Mouse (Mus musculus) forebrain, embryonic 11.5 days (tissue): ENCODE data around the gene Flot1. TPM values are rescaled to one million over a fixed set of nuclear protein-coding genes. Genes with fewer than 3 reads are reported as not detected.
A peak's percentile ranks its signal among the peaks of the same experiment; 100 is the strongest.

Experiments
- ATAC-seq: fragments of 200-750 bp; cut with Nextera tagmentation; replicated peaks from 2 replicates; pipeline ENCODE4 v1.8.0; 2017; ENCODE audit warnings: moderate TSS enrichment; ENCODE audit not compliant: low FRiP score
- DNase-seq: peaks from one replicate; pipeline ENCODE4 v3.0.0-alpha.2; 2017; ENCODE audit warnings: low spot score
- H3K27ac ChIP-seq: fragments of 300-500 bp; sonication (generic); 2 replicates; pipeline ENCODE4 v1.5.1; 2014; ENCODE audit warnings: low read depth, low read length
- H3K27me3 ChIP-seq: fragments of 300-500 bp; sonication (generic); 2 replicates; pipeline ENCODE4 v1.6.1; 2014; ENCODE audit warnings: mild to moderate bottlenecking, low read length, mixed read lengths; ENCODE audit not compliant: control insufficient read depth, insufficient read depth
- H3K36me3 ChIP-seq: fragments of 300-500 bp; sonication (generic); 2 replicates; pipeline ENCODE4 v1.6.1; 2014; ENCODE audit warnings: mild to moderate bottlenecking, low read length, moderate library complexity, mixed read lengths; ENCODE audit not compliant: control insufficient read depth, insufficient read depth
- H3K4me1 ChIP-seq: fragments of 300-500 bp; sonication (generic); replicated peaks from 2 replicates; pipeline ENCODE4 v1.6.1; 2014; ENCODE audit warnings: low read length, mixed read lengths; ENCODE audit not compliant: control insufficient read depth, insufficient read depth
- H3K4me2 ChIP-seq: fragments of 300-500 bp; sonication (generic); 2 replicates; pipeline ENCODE4 v1.6.1; 2014; ENCODE audit warnings: low read depth, mild to moderate bottlenecking, low read length, moderate library complexity, mixed read lengths; ENCODE audit not compliant: severe bottlenecking
- H3K4me3 ChIP-seq: fragments of 300-500 bp; sonication (generic); 2 replicates; pipeline ENCODE4 v1.5.1; 2014; ENCODE audit warnings: low read depth, low read length
- H3K9ac ChIP-seq: fragments of 300-500 bp; sonication (generic); 2 replicates; pipeline ENCODE4 v1.6.1; 2014; ENCODE audit warnings: low read length
- H3K9me3 ChIP-seq: fragments of 300-500 bp; sonication (generic); 2 replicates; pipeline ENCODE4 v1.6.1; 2016; ENCODE audit warnings: low read length, mixed read lengths; ENCODE audit not compliant: control insufficient read depth
- WGBS: fragments of 180-500 bp; shearing (Covaris S2); extraction: QIAGEN DNeasy Blood & Tissue Kit; methylation state at CpG from one replicate; pipeline ENCODE4 v1.1.7; 2014; 5-methylcytosine and 5-hydroxymethylcytosine counted together
- polyA plus RNA-seq: library from polyadenylated mRNA; unstranded; fragments of >200 nt; fragmentation: Nextera tagmentation; extraction: Ambion mirVana; gene quantifications from 2 replicates; pipeline ENCODE4 v1.2.1, GENCODE M21; 2014

Gene Flot1
- polyA plus RNA-seq, result 48.5 and 49.5 TPM in 2 replicates

DNA sequence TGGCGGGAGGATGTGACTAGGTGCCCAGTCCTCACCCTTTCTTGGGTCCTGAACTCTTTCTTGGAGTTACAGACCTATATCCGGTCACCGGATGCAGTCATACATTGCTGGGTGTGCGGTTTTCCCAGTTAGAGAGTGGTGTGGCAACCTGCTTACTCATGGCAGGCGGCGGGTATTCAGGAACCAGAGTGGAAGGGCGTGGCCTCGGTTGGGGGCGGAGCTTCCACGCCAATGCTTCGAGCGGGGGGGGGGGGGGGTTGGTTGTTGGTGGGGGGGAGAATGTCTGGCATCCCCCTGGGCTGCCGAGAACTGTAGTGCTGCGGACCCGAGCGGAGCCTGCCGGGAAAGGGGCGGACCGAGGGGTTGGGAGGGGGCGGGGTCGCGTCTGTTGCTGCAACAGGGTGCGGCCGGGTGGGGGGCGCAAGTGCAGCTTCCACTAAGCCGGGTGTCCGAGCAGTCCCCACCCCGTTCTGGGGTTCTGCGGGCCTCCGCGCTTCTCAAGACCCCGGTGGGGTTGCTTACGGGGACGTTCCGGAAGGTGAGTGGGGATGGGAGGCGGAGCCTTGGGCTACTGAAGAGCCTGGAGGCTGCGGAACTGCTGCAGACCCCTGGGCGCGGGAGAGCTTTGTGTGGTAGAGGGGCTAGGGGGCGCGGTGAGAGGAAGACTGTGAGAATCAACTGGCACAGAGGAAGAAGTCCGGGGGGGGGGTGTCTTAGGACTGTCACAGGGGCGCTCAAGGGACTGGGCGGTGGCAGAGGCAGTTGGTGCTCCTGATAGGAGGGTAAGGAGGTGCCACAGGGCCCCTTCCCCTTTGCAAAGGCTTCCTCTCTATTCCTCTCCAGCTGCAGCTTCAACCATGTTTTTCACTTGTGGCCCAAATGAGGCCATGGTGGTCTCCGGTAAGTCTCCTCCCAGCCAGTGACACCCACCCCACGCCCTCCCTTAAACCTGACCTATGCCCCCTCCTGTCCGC, at the start of gene Flot1:
TSS of gene Flot1 (plus strand) at position 267 of the 974 bp plus-strand sequence.
- peak; percentile 96 for DNase-seq
- Histone ChIP-seq H3K27me3 (no peaks in the 10 kb centered on the region), H3K36me3 (peaks cover 2% of the 10 kb centered on the region), H3K4me1 (peaks cover 12% of the 10 kb centered on the region; the same call in 1 of the 2 replicates), H3K9me3 (no peaks in the 10 kb centered on the region), H3K4me2 (peak within 1 kb of the TSS; percentile 94), H3K9ac (peak within 1 kb of the TSS; percentile 58), H3K4me3 (peak within 1 kb of the TSS; percentile 53), H3K27ac (peak within 1 kb of the TSS; percentile 55)
- peak; percentile 91 for ATAC-seq
- under 1% methylated on average over 43 of the region's 47 CpGs for WGBS

DNA sequence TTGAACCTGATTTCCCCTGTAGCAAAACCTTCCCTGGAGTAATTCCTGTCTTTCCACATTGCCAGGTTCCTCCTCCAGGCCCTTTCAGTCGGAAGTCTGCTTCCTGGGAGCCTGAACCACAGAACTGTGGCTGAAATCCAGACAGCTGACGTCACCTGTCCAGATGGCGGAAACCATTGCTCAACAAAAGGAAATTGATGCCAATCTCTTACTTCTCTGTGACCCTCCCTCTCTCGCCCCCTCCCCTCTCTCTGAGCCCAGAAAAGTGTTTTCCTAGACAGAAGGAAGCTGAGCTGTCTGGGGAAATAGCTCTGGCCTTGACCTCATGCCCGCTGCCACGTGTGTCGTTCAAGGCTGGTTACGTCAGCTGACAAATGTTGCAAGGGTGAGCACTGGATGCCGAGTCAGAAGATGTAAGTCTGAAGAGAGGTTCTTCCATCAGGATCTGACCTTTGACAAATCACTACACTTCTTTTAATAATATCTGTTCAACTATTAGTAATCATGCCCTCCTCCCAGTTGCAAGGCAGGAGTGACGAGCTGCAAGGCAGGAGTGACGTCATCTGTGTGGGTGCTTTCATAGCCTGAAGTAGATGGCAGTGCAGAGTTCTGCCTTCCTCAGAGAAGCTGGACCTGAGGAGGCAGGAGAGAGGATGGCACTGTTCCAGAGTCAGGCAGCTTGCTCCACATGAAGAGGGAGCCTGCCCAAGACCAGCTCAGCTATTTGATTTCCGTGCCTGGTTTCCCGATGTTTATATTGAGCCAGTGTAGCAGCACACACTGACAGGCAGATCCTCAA, 46.0 kb upstream of the Flot1 start:
- Histone ChIP-seq H3K36me3 (no peaks in the 10 kb centered on the region), H3K4me1 (no peaks in the 10 kb centered on the region), H3K4me3 (no peak overlapping the region), H3K27ac (no peak overlapping the region), H3K9me3 (no peaks in the 10 kb centered on the region), H3K9ac (no peak overlapping the region), H3K27me3 (no peaks in the 10 kb centered on the region), H3K4me2 (no peak overlapping the region)
- ATAC-seq (no peak), DNase-seq (no peak)
- 72% methylated on average over 13 of the region's 13 CpGs for WGBS

DNA sequence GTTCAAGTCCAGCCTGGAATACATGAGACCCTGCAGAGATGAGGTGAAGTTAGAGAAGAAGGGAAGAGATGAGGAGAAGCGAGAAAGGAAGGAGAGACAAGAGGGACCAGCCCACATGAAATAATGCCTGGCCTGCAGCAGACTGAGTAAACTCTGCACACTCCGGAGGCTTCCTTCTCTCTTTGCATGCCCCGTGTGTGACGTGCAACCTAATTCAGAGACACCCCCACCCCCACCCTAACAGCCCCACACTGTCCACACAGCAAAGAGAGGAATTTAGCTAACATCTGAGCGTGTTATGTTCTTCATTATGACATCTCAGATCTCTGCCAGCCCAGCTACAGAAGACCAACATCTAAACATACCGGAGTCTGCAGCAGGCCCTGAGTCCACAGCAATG, 44.1 kb upstream of the Flot1 start:
- WGBS, result 74% methylated on average over 6 of the region's 6 CpGs
- no peaks in the 10 kb centered on the region for H3K27me3 ChIP-seq
- no peaks in the 10 kb centered on the region for H3K9me3 ChIP-seq
- ATAC-seq (no peak), DNase-seq (no peak)
- H3K36me3 ChIP-seq, result no peaks in the 10 kb centered on the region
- no peaks in the 10 kb centered on the region for H3K4me1 ChIP-seq
- H3K4me3 ChIP-seq, result no peak overlapping the region
- H3K27ac ChIP-seq, result no peak overlapping the region
- no peak overlapping the region for H3K9ac ChIP-seq
- H3K4me2 ChIP-seq, result no peak overlapping the region

DNA sequence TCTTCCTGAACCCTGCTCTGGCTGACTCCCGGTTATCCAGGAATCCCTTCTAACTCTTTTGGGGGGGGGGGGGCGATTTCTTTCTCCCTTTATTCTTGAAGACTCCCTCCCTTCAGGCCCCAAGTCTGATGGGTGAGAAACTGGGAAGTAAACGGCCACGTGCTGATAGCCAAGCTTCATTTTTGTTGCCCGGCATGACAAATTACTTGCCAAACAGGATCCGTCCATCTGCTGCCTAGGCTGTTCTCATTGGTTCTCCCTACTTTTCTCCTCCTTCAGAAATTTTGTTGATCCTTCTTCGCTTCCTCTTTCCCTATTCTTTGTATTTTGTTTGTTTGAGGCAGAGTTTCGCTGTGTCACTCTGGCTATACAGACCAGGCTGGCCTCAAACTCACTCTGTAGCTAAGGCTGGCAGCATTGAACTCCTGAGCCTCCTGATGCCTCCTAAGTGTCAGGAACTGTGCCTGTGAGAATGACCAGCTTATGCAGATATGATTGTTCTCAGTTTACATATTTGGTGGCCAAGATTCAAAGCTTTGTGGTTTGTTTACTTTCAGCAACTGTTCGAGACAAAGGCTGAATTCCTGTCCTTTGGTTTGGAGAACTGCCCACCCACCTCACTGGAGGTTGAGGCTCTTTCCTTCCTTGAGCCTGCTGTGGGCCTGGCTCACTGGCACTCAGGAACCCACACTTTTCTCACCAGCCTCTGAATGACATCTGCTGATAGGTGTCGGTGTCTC, 43.4 kb upstream of the Flot1 start:
- H3K4me3 ChIP-seq, result no peak overlapping the region
- DNase-seq (no peak), ATAC-seq (no peak)
- H3K27ac ChIP-seq, result no peak overlapping the region
- H3K4me2 ChIP-seq, result no peak overlapping the region
- H3K4me1 ChIP-seq, result no peaks in the 10 kb centered on the region
- H3K9me3 ChIP-seq, result no peaks in the 10 kb centered on the region
- 80% methylated on average over 10 of the region's 10 CpGs for WGBS
- no peaks in the 10 kb centered on the region for H3K36me3 ChIP-seq
- H3K9ac ChIP-seq, result no peak overlapping the region
- no peaks in the 10 kb centered on the region for H3K27me3 ChIP-seq

DNA sequence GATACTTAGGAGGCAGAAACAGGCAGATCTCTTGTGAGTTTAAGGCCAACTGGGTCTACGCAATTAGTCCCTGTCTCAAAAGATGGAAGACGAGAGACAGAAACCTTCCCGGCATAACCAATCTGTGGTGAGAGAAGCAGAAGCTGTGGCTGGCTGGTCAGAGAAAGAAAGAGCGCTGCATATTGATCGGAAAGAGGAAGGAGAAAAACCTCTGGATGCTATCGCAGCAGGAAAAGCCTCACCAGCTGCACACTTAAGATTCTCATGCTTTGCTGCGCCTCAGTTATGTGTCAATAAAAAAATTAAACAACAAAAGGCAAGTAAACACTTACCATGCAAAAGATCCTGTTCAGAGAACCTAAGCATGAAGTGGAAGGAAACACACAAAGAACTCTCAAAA, 42.7 kb upstream of the Flot1 start:
- no peak for ATAC-seq

DNA sequence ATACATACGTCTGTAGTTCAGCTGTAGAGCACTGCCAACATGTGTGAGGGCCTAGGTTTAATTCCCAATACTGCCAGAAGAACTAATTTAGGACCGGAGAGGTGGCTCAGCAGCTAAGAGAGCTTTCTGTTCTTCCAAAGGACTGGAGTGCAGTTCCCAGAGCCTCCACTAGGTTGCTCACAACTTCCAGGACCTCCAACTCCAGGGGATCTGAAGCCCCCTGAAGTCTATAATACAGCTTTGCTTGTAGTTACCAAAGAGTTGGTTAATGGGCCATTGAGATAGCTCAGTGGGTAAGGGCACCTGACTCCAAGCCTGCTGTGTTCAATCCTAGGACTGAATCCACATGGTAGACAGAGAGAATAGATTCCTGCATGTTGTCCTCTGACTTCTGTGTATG, 40.6 kb upstream of the Flot1 start:
- Histone ChIP-seq H3K9ac (no peak overlapping the region), H3K27me3 (no peaks in the 10 kb centered on the region), H3K4me3 (no peak overlapping the region), H3K4me1 (no peaks in the 10 kb centered on the region), H3K9me3 (no peaks in the 10 kb centered on the region), H3K27ac (no peak overlapping the region), H3K4me2 (no peak overlapping the region), H3K36me3 (no peaks in the 10 kb centered on the region)
- WGBS, result 71% methylated on average over 2 of the region's 2 CpGs
- ATAC-seq, result no peak
- DNase-seq, result peak; percentile 63

More for the DNA sequence above, 42.7 kb upstream of the Flot1 start:
- no peak overlapping the region for H3K4me2 ChIP-seq
- no peaks in the 10 kb centered on the region for H3K9me3 ChIP-seq
- WGBS, result 92% methylated on average over 7 of the region's 7 CpGs
- H3K27me3 ChIP-seq, result no peaks in the 10 kb centered on the region
- H3K36me3 ChIP-seq, result no peaks in the 10 kb centered on the region
- no peak for DNase-seq
- H3K4me1 ChIP-seq, result no peaks in the 10 kb centered on the region
- no peak overlapping the region for H3K4me3 ChIP-seq
- H3K9ac ChIP-seq, result no peak overlapping the region
- no peak overlapping the region for H3K27ac ChIP-seq

DNA sequence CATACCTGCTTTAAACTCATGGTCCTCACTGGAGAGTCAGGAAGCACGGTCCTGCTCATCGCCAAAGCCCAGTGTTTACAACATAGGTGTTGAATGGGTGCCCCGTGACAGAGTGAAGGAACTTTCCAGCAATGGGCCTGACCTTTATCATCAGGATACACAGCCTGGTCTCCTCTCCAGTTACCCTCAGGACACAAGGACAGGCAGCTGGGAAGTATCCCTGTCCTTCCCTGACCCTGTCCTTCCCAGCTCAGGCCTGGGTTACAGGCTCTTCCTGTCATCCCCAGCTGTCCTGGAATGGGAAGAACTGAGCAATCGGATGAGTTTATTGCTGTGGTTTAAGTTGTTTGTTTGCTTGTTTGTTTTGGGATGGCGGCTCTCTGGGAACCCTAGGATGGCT, 40.1 kb upstream of the Flot1 start:
- Histone ChIP-seq H3K36me3 (no peaks in the 10 kb centered on the region), H3K27me3 (no peaks in the 10 kb centered on the region), H3K27ac (no peak overlapping the region), H3K4me3 (no peak overlapping the region), H3K4me1 (no peaks in the 10 kb centered on the region), H3K9ac (no peak overlapping the region), H3K9me3 (no peaks in the 10 kb centered on the region), H3K4me2 (no peak overlapping the region)
- DNase-seq (no peak), ATAC-seq (no peak)
- WGBS, result 91% methylated on average over 5 of the region's 5 CpGs

DNA sequence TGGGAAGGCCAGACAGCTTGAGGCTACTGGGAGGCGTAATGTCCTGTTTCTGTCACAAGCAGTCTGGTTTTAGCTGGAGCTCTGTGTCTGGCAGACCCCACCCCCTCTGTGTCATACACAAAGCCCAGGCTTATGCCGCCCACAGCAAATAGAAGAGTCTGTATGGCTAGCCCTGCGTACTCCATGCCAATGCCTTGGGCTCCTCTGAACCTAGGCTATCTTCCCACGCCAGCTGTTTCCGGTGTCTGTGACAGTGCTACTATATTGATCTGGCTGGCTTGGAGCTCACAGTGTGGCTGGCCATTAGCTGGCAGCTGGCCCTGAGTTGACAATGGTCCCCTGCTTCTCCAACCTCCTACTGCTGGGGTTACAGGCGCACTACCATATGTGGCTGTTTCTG, 39.1 kb upstream of the Flot1 start:
- no peak overlapping the region for H3K27ac ChIP-seq
- H3K4me3 ChIP-seq, result no peak overlapping the region
- no peaks in the 10 kb centered on the region for H3K9me3 ChIP-seq
- H3K4me1 ChIP-seq, result no peaks in the 10 kb centered on the region
- WGBS, result 85% methylated on average over 6 of the region's 6 CpGs
- H3K9ac ChIP-seq, result no peak overlapping the region
- no peaks in the 10 kb centered on the region for H3K27me3 ChIP-seq
- DNase-seq, result no peak
- H3K36me3 ChIP-seq, result no peaks in the 10 kb centered on the region
- H3K4me2 ChIP-seq, result no peak overlapping the region
- no peak for ATAC-seq
